Mouse (Mus musculus) olfactory bulb, adult 2 months (tissue): ENCODE results near the gene Tmem102.

Experiments
- CTCF ChIP-seq: fragments of 200-500 bp; IDR thresholded peaks from 2 replicates; pipeline ENCODE4 v1.5.1; 2012; ENCODE audit warnings: low read depth, mild to moderate bottlenecking, low read length, moderate library complexity; ENCODE audit not compliant: insufficient read depth
- POLR2A ChIP-seq: fragments of 200-500 bp; IDR thresholded peaks from 2 replicates; pipeline ENCODE4 v1.6.1; 2012; ENCODE audit warnings: mild to moderate bottlenecking, low read depth, low read length, moderate library complexity; ENCODE audit not compliant: insufficient read depth

- TF ChIP-seq CTCF (no peak), POLR2A (no peak)
Measured at GRCm38 (mm10) chr11:69822080-69822479, 16.7 kb upstream of the Tmem102 start, which contains the start of gene Spem1.
